Mouse (Mus musculus) intestine, postnatal 0 days (tissue): ENCODE results near the gene 1810046K07Rik. TPM values are rescaled to one million over a fixed set of nuclear protein-coding genes. Genes with fewer than 3 reads are reported as not detected.

Experiments used
- ATAC-seq: fragments of 200-750 bp; cut with Nextera tagmentation; 2 replicates; pipeline ENCODE4 v1.8.0; 2017; ENCODE audit warnings: mild to moderate bottlenecking, moderate TSS enrichment, moderate library complexity
- H3K27ac ChIP-seq: fragments of 300-500 bp; sonication (generic); 2 replicates; pipeline ENCODE4 v1.5.1; 2014; ENCODE audit warnings: mild to moderate bottlenecking, low read depth, low read length, moderate library complexity
- H3K27me3 ChIP-seq: fragments of 300-500 bp; sonication (generic); replicated peaks from 2 replicates; pipeline ENCODE4 v1.6.1; 2014; ENCODE audit warnings: low read length, mixed read lengths; ENCODE audit not compliant: control insufficient read depth, insufficient read depth
- H3K36me3 ChIP-seq: fragments of 300-500 bp; sonication (generic); 2 replicates; pipeline ENCODE4 v1.6.1; 2014; ENCODE audit warnings: mild to moderate bottlenecking, moderate library complexity; ENCODE audit not compliant: control insufficient read depth, insufficient read depth
- H3K4me1 ChIP-seq: fragments of 300-500 bp; sonication (generic); replicated peaks from 2 replicates; pipeline ENCODE4 v1.6.1; 2014; ENCODE audit warnings: antibody characterized with exemption, low read length, mixed read lengths; ENCODE audit not compliant: control insufficient read depth, insufficient read depth
- H3K4me2 ChIP-seq: fragments of 300-500 bp; sonication (generic); replicated peaks from 2 replicates; pipeline ENCODE4 v1.6.1; 2014; ENCODE audit warnings: low read depth, mild to moderate bottlenecking, moderate library complexity
- H3K4me3 ChIP-seq: fragments of 300-500 bp; sonication (generic); 2 replicates; pipeline ENCODE4 v1.5.1; 2014; ENCODE audit warnings: low read depth, low read length
- H3K9ac ChIP-seq: fragments of 300-500 bp; sonication (generic); 2 replicates; pipeline ENCODE4 v1.6.1; 2014; ENCODE audit warnings: mild to moderate bottlenecking, low read depth, low read length
- H3K9me3 ChIP-seq: fragments of 300-500 bp; sonication (generic); 2 replicates; pipeline ENCODE4 v1.6.1; 2016; ENCODE audit warnings: mixed run types; ENCODE audit not compliant: control insufficient read depth
- CTCF ChIP-seq: sonication (generic); IDR thresholded peaks from 2 replicates; pipeline ENCODE4 v1.5.1; 2016; ENCODE audit warnings: low read depth, mild to moderate bottlenecking, control low read depth, antibody characterized with exemption, moderate library complexity
- WGBS: fragments of 180-500 bp; shearing (Covaris S2); extraction: QIAGEN DNeasy Blood & Tissue Kit; methylation state at CpG from one replicate; pipeline ENCODE4 v1.1.7; 2014; 5-methylcytosine and 5-hydroxymethylcytosine counted together
- polyA plus RNA-seq: library from polyadenylated mRNA; unstranded; fragments of >200 nt; fragmentation: Nextera tagmentation; extraction: Ambion mirVana; gene quantifications from 2 replicates; pipeline ENCODE4 v1.2.1, GENCODE M21; 2015

Gene 1810046K07Rik
- polyA plus RNA-seq, 1 experiment from 2014 or later = 0.09 TPM

GRCm38 (mm10) chr9:51310515-51310914 is 18.2 kb downstream of the 1810046K07Rik start:
- WGBS = 49% methylated on average over 7 of the region's 7 CpGs
- Histone ChIP-seq H3K9me3 (no peaks in the 10 kb centered on the region), H3K9ac (no peak overlapping the region), H3K4me2 (no peak overlapping the region), H3K4me1 (no peaks in the 10 kb centered on the region), H3K4me3 (no peak overlapping the region), H3K27me3 (peaks cover 38% of the 10 kb centered on the region), H3K36me3 (no peaks in the 10 kb centered on the region), H3K27ac (no peak overlapping the region)
- no peak for TF ChIP-seq CTCF
- no peak for ATAC-seq

- H3K4me1 ChIP-seq = no peaks in the 10 kb centered on the region
- WGBS = 87% methylated on average over 3 of the region's 3 CpGs
- no peak for ATAC-seq
- no peak overlapping the region for H3K4me3 ChIP-seq
- no peak overlapping the region for H3K27ac ChIP-seq
- peaks cover 47% of the 10 kb centered on the region for H3K27me3 ChIP-seq
- no peak overlapping the region for H3K4me2 ChIP-seq
- no peaks in the 10 kb centered on the region for H3K36me3 ChIP-seq
- TF ChIP-seq CTCF = no peak
- no peaks in the 10 kb centered on the region for H3K9me3 ChIP-seq
- H3K9ac ChIP-seq = no peak overlapping the region
Measured at GRCm38 (mm10) chr9:51306351-51306750, 22.4 kb downstream of the 1810046K07Rik start.

- Histone ChIP-seq H3K4me1 (no peaks in the 10 kb centered on the region), H3K4me3 (no peak overlapping the region), H3K27me3 (peaks cover 47% of the 10 kb centered on the region), H3K36me3 (no peaks in the 10 kb centered on the region), H3K9me3 (no peaks in the 10 kb centered on the region), H3K9ac (no peak overlapping the region), H3K4me2 (no peak overlapping the region), H3K27ac (no peak overlapping the region)
- ATAC-seq = no peak
- WGBS = 89% methylated on average over 3 of the region's 3 CpGs
- no peak for TF ChIP-seq CTCF
Measured at GRCm38 (mm10) chr9:51305146-51305545, 23.6 kb downstream of the 1810046K07Rik start.

GRCm38 (mm10) chr9:51303980-51304379 is 24.7 kb downstream of the 1810046K07Rik start:
- H3K27me3 ChIP-seq = peaks cover 37% of the 10 kb centered on the region
- no peaks in the 10 kb centered on the region for H3K9me3 ChIP-seq
- no peaks in the 10 kb centered on the region for H3K4me1 ChIP-seq
- TF ChIP-seq CTCF = no peak
- 78% methylated on average over 5 of the region's 5 CpGs for WGBS
- H3K9ac ChIP-seq = no peak overlapping the region
- H3K4me2 ChIP-seq = no peak overlapping the region
- no peak overlapping the region for H3K27ac ChIP-seq
- no peak overlapping the region for H3K4me3 ChIP-seq
- no peaks in the 10 kb centered on the region for H3K36me3 ChIP-seq
- no peak for ATAC-seq

- Histone ChIP-seq H3K27me3 (peaks cover 12% of the 10 kb centered on the region; the same call in 1 of the 2 replicates), H3K36me3 (no peaks in the 10 kb centered on the region), H3K4me2 (no peak overlapping the region), H3K4me1 (0 out of 2 replicates have a peak, but pooled peaks cover 4% of the 10 kb centered on the region), H3K27ac (no peak overlapping the region), H3K9me3 (no peaks in the 10 kb centered on the region), H3K4me3 (no peak overlapping the region), H3K9ac (no peak overlapping the region)
- 75% methylated on average over 8 of the region's 8 CpGs for whole genome bisulfite sequencing
- TF ChIP-seq CTCF = no peak
- ATAC-seq = no peak
Measured at GRCm38 (mm10) chr9:51293541-51293940, 35.2 kb downstream of the 1810046K07Rik start.

- ATAC-seq = peak; percentile 31; the same call in 1 of the 2 replicates
- Histone ChIP-seq H3K9me3 (no peaks in the 10 kb centered on the region), H3K27ac (no peak overlapping the region), H3K36me3 (no peaks in the 10 kb centered on the region), H3K27me3 (peaks cover 12% of the 10 kb centered on the region; the same call in 1 of the 2 replicates), H3K4me1 (0 out of 2 replicates have a peak, but pooled peaks cover 4% of the 10 kb centered on the region), H3K4me2 (no peak overlapping the region), H3K4me3 (no peak overlapping the region), H3K9ac (no peak overlapping the region)
- 32% methylated on average over 4 of the region's 4 CpGs for WGBS
- peak; percentile 91 for TF ChIP-seq CTCF
Measured at GRCm38 (mm10) chr9:51292674-51293073, 36.0 kb downstream of the 1810046K07Rik start.

- H3K27me3 ChIP-seq = peaks cover 15% of the 10 kb centered on the region; the same call in 1 of the 2 replicates
- TF ChIP-seq CTCF = no peak
- H3K27ac ChIP-seq = no peak overlapping the region
- no peak overlapping the region for H3K4me2 ChIP-seq
- no peak for ATAC-seq
- H3K4me3 ChIP-seq = no peak overlapping the region
- no peaks in the 10 kb centered on the region for H3K9me3 ChIP-seq
- 0 out of 2 replicates have a peak, but pooled peaks cover 4% of the 10 kb centered on the region for H3K4me1 ChIP-seq
- 52% methylated on average over 4 of the region's 4 CpGs for WGBS
- H3K36me3 ChIP-seq = no peaks in the 10 kb centered on the region
- no peak overlapping the region for H3K9ac ChIP-seq
Measured at GRCm38 (mm10) chr9:51290980-51291379, 37.7 kb downstream of the 1810046K07Rik start.
